Mouse (Mus musculus) heart, embryonic 10.5 days (tissue): ENCODE results near the gene Cnnm2. TPM values are rescaled to one million over a fixed set of nuclear protein-coding genes. Genes with fewer than 3 reads are reported as not detected.

Experiments
- DNase-seq: peaks from one replicate; pipeline ENCODE4 v3.0.0-alpha.2; 2017; ENCODE audit warnings: low spot score
- H3K27ac ChIP-seq: fragments of 300-500 bp; sonication (generic); 2 replicates; pipeline ENCODE4 v1.5.1; 2016; ENCODE audit warnings: mild to moderate bottlenecking
- H3K27me3 ChIP-seq: fragments of 300-500 bp; sonication (generic); 2 replicates; pipeline ENCODE4 v1.6.1; 2016; ENCODE audit warnings: mild to moderate bottlenecking; ENCODE audit not compliant: poor library complexity, insufficient read depth, severe bottlenecking
- H3K36me3 ChIP-seq: fragments of 300-500 bp; sonication (generic); 2 replicates; pipeline ENCODE4 v1.6.1; 2016; ENCODE audit warnings: mild to moderate bottlenecking, moderate library complexity
- H3K4me1 ChIP-seq: fragments of 300-500 bp; sonication (generic); 2 replicates; pipeline ENCODE4 v1.6.1; 2016; ENCODE audit warnings: mild to moderate bottlenecking
- H3K4me3 ChIP-seq: fragments of 300-500 bp; sonication (generic); 2 replicates; pipeline ENCODE4 v1.5.1; 2016; ENCODE audit warnings: mild to moderate bottlenecking, moderate library complexity
- H3K9me3 ChIP-seq: fragments of 300-500 bp; sonication (generic); 2 replicates; pipeline ENCODE4 v1.6.1; 2016; ENCODE audit warnings: mild to moderate bottlenecking, moderate library complexity
- WGBS: fragments of 180-500 bp; shearing (Covaris S2); methylation state at CpG from one replicate; pipeline ENCODE4 v1.1.7; 2016; 5-methylcytosine and 5-hydroxymethylcytosine counted together
- polyA plus RNA-seq: library from polyadenylated mRNA; unstranded; fragments of >200 nt; fragmentation: Nextera tagmentation; extraction: Ambion mirVana; gene quantifications from 2 replicates; pipeline ENCODE4 v1.2.1, GENCODE M21; 2016

Gene Cnnm2
- polyA plus RNA-seq, 1 experiment from 2014 or later = 2.7 TPM

- Histone ChIP-seq H3K9me3 (no peaks in the 10 kb centered on the region), H3K27me3 (no peaks in the 10 kb centered on the region), H3K4me3 (no peak overlapping the region), H3K27ac (no peak overlapping the region), H3K4me1 (no peaks in the 10 kb centered on the region), H3K36me3 (peaks cover 87% of the 10 kb centered on the region)
- no peak for DNase-seq
- 59% methylated on average over 14 of the region's 14 CpGs for WGBS
Measured at GRCm38 (mm10) chr19:46887811-46888527, 126.6 kb downstream of the Cnnm2 start.

DNA sequence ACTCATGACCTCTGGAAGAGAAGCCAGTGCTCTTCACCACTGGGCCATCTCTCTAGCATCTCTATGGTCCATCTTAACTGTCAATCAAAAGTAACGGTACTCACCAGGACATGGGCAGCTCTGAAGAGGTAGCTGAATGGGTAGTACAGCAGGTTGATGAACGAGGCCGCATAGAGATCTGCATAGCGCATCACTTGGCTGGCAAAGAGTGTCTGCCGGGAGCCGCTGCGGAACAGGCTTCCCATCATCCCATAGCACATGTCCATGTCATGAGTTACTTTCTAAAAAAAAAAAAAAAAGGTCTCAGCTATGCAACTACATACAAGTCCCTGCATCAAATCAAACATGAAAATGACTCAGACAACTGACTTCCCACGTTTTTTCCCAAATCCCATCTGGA lies 128.3 kb downstream of the Cnnm2 start:
- no peaks in the 10 kb centered on the region for H3K27me3 ChIP-seq
- no peak for DNase-seq
- H3K4me3 ChIP-seq = no peak overlapping the region
- 91% methylated on average over 8 of the region's 8 CpGs for WGBS
- H3K36me3 ChIP-seq = peaks cover 80% of the 10 kb centered on the region
- H3K9me3 ChIP-seq = no peaks in the 10 kb centered on the region
- H3K4me1 ChIP-seq = no peaks in the 10 kb centered on the region
- H3K27ac ChIP-seq = no peak overlapping the region

DNA sequence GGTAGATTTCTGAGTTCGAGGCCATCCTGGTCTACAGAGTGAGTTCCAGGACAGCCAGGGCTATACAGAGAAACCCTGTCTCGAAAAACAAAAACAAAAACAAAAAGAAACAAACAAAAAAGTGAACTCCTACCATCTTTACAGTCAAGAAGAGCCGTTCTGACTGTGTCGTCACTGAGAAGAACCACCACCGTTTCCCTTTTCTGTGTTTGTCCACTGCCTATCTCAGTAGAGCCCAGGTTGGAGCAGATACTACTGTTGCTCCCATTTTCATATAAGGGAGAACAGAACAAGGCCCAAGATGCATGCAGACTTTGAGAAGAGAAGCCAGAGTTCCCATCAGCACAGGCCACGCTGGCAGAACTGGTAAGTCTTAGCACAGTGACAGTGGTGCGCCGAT lies 129.3 kb downstream of the Cnnm2 start:
- peaks cover 75% of the 10 kb centered on the region for H3K36me3 ChIP-seq
- no peak overlapping the region for H3K4me3 ChIP-seq
- no peaks in the 10 kb centered on the region for H3K4me1 ChIP-seq
- 94% methylated on average over 8 of the region's 8 CpGs for WGBS
- H3K27ac ChIP-seq = no peak overlapping the region
- no peaks in the 10 kb centered on the region for H3K27me3 ChIP-seq
- DNase-seq = no peak
- no peaks in the 10 kb centered on the region for H3K9me3 ChIP-seq

- no peak for DNase-seq
- Histone ChIP-seq H3K27ac (no peak overlapping the region), H3K4me1 (no peaks in the 10 kb centered on the region), H3K36me3 (peaks cover 68% of the 10 kb centered on the region), H3K27me3 (no peaks in the 10 kb centered on the region), H3K9me3 (peaks cover 4% of the 10 kb centered on the region; the same call in 1 of the 2 replicates), H3K4me3 (no peak overlapping the region)
- WGBS = 85% methylated on average over 3 of the region's 3 CpGs
Measured at GRCm38 (mm10) chr19:46892856-46893255, 131.5 kb downstream of the Cnnm2 start.

- Histone ChIP-seq H3K27me3 (no peaks in the 10 kb centered on the region), H3K9me3 (peaks cover 4% of the 10 kb centered on the region; the same call in 1 of the 2 replicates), H3K4me1 (no peaks in the 10 kb centered on the region), H3K4me3 (no peak overlapping the region), H3K36me3 (peaks cover 68% of the 10 kb centered on the region), H3K27ac (no peak overlapping the region)
- WGBS = 82% methylated on average over 7 of the region's 7 CpGs
- no peak for DNase-seq
Measured at GRCm38 (mm10) chr19:46893484-46893883, 132.1 kb downstream of the Cnnm2 start.

DNA sequence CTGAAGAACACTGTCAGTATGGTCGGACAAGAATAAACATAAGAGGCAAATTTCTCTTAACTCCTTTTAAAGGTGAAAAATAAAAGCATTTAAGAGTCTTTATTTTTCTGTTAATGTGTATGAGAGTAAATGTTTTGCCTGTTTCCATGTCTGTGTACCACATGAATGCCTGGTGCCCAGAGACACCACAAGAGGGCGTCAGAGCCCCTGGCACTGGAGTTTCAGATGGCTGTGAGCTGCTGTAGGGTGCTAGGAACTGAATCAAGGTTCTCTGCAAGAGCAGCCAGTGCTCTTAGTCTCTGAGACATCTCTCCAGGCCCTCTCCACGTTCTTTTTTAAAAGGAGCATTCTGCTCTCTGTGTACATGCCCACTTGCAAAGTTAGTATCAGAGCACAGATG lies 135.7 kb downstream of the Cnnm2 start:
- H3K36me3 ChIP-seq = peaks cover 34% of the 10 kb centered on the region
- no peaks in the 10 kb centered on the region for H3K4me1 ChIP-seq
- WGBS = 82% methylated on average over 3 of the region's 3 CpGs
- H3K27ac ChIP-seq = no peak overlapping the region
- peaks cover 4% of the 10 kb centered on the region; the same call in 1 of the 2 replicates for H3K9me3 ChIP-seq
- no peak for DNase-seq
- H3K4me3 ChIP-seq = no peak overlapping the region
- H3K27me3 ChIP-seq = no peaks in the 10 kb centered on the region

GRCm38 (mm10) chr19:46898222-46898621 lies 136.8 kb downstream of the Cnnm2 start:
- Histone ChIP-seq H3K27me3 (no peaks in the 10 kb centered on the region), H3K27ac (no peak overlapping the region), H3K4me3 (no peak overlapping the region), H3K36me3 (peaks cover 27% of the 10 kb centered on the region), H3K9me3 (peaks cover 4% of the 10 kb centered on the region; the same call in 1 of the 2 replicates), H3K4me1 (no peaks in the 10 kb centered on the region)
- WGBS = 61% methylated on average over 5 of the region's 5 CpGs
- DNase-seq = no peak

DNA sequence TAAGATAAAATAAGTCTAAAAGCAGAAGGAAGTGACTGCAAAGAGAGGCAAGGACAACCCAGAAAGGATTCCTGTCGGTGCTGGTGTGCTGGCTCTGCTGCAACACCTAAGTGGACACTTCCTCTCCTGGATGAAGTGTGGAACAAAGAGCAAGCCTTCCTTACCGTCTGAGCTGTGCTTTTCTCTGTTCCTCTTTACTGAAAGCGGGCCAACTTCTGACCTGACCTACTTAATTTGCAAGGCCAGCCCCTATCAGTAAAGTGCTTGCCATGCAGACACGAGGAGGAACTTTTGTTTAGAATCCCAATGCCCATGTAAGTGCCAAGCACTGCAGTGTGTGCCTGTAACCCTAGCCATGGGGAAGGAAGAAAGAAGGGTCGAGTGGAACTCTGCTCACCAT lies 137.9 kb downstream of the Cnnm2 start:
- H3K27me3 ChIP-seq = no peaks in the 10 kb centered on the region
- no peak overlapping the region for H3K27ac ChIP-seq
- 53% methylated on average over 5 of the region's 5 CpGs for WGBS
- no peak overlapping the region for H3K4me3 ChIP-seq
- no peaks in the 10 kb centered on the region for H3K4me1 ChIP-seq
- H3K36me3 ChIP-seq = peaks cover 30% of the 10 kb centered on the region
- no peak for DNase-seq
- peaks cover 4% of the 10 kb centered on the region; the same call in 1 of the 2 replicates for H3K9me3 ChIP-seq

DNA sequence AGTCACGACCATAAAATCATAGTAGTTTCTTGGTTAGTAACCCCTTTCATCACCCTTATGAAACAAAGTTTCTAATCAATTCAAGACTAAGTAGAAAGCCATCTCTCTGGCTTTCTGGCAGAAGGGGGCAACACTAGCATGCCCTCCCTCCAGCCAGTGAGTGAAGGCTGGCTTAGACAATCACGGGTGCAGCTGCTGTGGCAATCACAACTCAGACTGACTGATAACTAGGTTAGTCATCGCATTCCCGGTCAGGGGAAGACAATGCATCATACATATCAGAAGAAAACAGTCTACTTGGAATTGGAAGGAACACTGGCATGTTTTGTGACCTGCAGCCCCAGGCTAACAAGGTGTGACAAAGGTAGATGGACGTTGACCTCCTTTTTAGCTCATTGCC lies 138.5 kb downstream of the Cnnm2 start:
- DNase-seq = no peak
- peaks cover 31% of the 10 kb centered on the region for H3K36me3 ChIP-seq
- 52% methylated on average over 5 of the region's 5 CpGs for WGBS
- H3K4me1 ChIP-seq = no peaks in the 10 kb centered on the region
- peaks cover 4% of the 10 kb centered on the region; the same call in 1 of the 2 replicates for H3K9me3 ChIP-seq
- no peaks in the 10 kb centered on the region for H3K27me3 ChIP-seq
- H3K27ac ChIP-seq = no peak overlapping the region
- H3K4me3 ChIP-seq = no peak overlapping the region

- H3K36me3 ChIP-seq = peaks cover 28% of the 10 kb centered on the region
- no peaks in the 10 kb centered on the region for H3K4me1 ChIP-seq
- no peak overlapping the region for H3K4me3 ChIP-seq
- DNase-seq = no peak
- H3K27ac ChIP-seq = no peak overlapping the region
- no peaks in the 10 kb centered on the region for H3K27me3 ChIP-seq
- 70% methylated on average over 6 of the region's 6 CpGs for WGBS
- peaks cover 4% of the 10 kb centered on the region; the same call in 1 of the 2 replicates for H3K9me3 ChIP-seq
Measured at GRCm38 (mm10) chr19:46900786-46901185, 139.4 kb downstream of the Cnnm2 start.

DNA sequence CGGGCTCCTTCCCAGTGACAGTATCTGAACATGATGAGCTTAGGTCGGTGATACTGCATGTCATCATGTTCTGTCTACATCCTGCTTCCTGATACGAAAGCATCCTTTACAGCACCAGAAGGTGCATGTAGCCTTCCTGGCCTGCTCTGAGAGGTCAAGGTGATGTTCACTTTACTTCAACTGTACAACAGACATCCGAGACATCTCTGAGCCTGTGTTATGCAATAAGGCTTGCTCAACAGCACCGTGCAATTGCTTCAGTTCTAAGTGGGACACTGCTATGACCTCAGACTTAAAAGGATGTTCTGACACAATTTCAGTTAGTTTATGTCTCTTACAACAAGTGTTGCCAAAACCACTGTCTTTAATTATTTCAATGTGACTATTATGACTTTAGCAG lies 139.9 kb downstream of the Cnnm2 start:
- Histone ChIP-seq H3K9me3 (peaks cover 4% of the 10 kb centered on the region; the same call in 1 of the 2 replicates), H3K27me3 (no peaks in the 10 kb centered on the region), H3K4me1 (no peaks in the 10 kb centered on the region), H3K27ac (no peak overlapping the region), H3K36me3 (peaks cover 28% of the 10 kb centered on the region), H3K4me3 (no peak overlapping the region)
- WGBS = 81% methylated on average over 5 of the region's 5 CpGs
- no peak for DNase-seq

DNA sequence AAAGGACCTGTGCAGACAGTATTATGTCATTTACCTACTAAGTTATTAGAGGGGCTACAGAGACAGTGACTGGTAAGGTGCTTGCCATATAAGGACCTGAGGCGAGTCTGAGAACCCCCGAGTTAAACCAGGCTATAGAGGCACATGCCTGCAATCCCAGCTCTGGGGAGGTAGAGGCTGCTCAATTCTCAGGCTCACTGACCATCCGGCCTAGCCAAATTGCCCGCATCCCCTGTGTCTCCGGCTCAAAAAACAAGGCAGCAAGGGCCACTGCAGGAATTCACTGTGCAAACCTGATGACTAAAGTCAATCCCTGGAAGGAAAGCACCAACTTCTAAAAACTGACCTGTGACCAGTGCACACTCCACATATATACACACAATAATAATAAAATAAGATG lies 142.0 kb downstream of the Cnnm2 start:
- peaks cover 14% of the 10 kb centered on the region; the same call in 1 of the 2 replicates for H3K36me3 ChIP-seq
- H3K27me3 ChIP-seq = no peaks in the 10 kb centered on the region
- H3K4me1 ChIP-seq = no peaks in the 10 kb centered on the region
- 87% methylated on average over 5 of the region's 5 CpGs for WGBS
- no peaks in the 10 kb centered on the region for H3K9me3 ChIP-seq
- H3K27ac ChIP-seq = no peak overlapping the region
- DNase-seq = no peak
- no peak overlapping the region for H3K4me3 ChIP-seq

- H3K27me3 ChIP-seq = no peaks in the 10 kb centered on the region
- no peak for DNase-seq
- H3K9me3 ChIP-seq = no peaks in the 10 kb centered on the region
- H3K4me1 ChIP-seq = no peaks in the 10 kb centered on the region
- no peak overlapping the region for H3K4me3 ChIP-seq
- H3K27ac ChIP-seq = no peak overlapping the region
- 79% methylated on average over 1 of the region's 1 CpGs for WGBS
- H3K36me3 ChIP-seq = peaks cover 11% of the 10 kb centered on the region; the same call in 1 of the 2 replicates
Measured at GRCm38 (mm10) chr19:46904907-46905306, 143.5 kb downstream of the Cnnm2 start.

DNA sequence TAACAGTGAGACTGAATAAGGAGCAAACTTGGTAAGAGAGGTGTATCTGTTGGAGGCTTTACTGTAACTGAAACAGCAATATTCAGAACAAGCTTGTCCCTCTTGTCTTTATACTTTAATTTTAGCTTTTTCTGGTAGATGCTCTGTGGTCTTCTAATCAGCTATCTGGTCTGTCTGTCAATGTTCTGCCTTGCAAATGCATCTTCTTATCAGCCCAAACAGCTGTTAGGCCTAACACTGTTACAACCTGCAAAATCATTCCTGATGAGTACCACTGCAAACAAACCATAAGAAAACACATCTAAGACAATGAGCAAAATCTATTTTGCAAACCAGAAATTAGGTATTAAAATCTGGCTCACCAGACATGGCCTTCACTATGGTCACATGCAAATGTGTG lies 144.0 kb downstream of the Cnnm2 start:
- H3K27ac ChIP-seq = no peak overlapping the region
- H3K36me3 ChIP-seq = peaks cover 11% of the 10 kb centered on the region; the same call in 1 of the 2 replicates
- no peak for DNase-seq
- no peaks in the 10 kb centered on the region for H3K27me3 ChIP-seq
- H3K4me1 ChIP-seq = no peaks in the 10 kb centered on the region
- H3K9me3 ChIP-seq = no peaks in the 10 kb centered on the region
- H3K4me3 ChIP-seq = no peak overlapping the region
